Mouse (Mus musculus) stomach, postnatal 0 days (tissue): Measurements from ENCODE around the gene Tmem120b.

Source experiments
- CTCF ChIP-seq: IDR thresholded peaks from 2 replicates; pipeline ENCODE4 v1.5.1; 2016; ENCODE audit warnings: antibody characterized with exemption, low read depth, mild to moderate bottlenecking, moderate library complexity
- EP300 ChIP-seq: optimal IDR thresholded peaks from 2 replicates; pipeline ENCODE3; 2016; ENCODE audit warnings: antibody characterized with exemption

- TF ChIP-seq EP300 (no peak), CTCF (no peak)
Observed at GRCm38 (mm10) chr5:123094238-123094991, 26.2 kb downstream of the Tmem120b start.
